Mouse (Mus musculus) right cerebral cortex, postnatal 25 days (tissue): Measurements from ENCODE around the gene Stxbp4.

Source experiments
- DNase-seq: peaks from one replicate; pipeline ENCODE4 v3.0.0; 2022

The Stxbp4 gene

GRCm38 (mm10) chr11:90649777-90650176 is 11.9 kb upstream of the Stxbp4 start:
- no peak for DNase-seq

GRCm38 (mm10) chr11:90638312-90638830 is 487 bp upstream of the Stxbp4 start:
- no peak for DNase-seq

GRCm38 (mm10) chr11:90634661-90635060 is 3.2 kb downstream of the Stxbp4 start:
- no peak for DNase-seq

- DNase-seq: no peak
Measured at GRCm38 (mm10) chr11:90632480-90632879, 5.4 kb downstream of the Stxbp4 start.

- no peak for DNase-seq
Measured at GRCm38 (mm10) chr11:90627751-90628150, 10.1 kb downstream of the Stxbp4 start.

- DNase-seq: no peak
Measured at GRCm38 (mm10) chr11:90625174-90625573, 12.7 kb downstream of the Stxbp4 start.

GRCm38 (mm10) chr11:90623477-90623876 is 14.4 kb downstream of the Stxbp4 start:
- no peak for DNase-seq

- DNase-seq: no peak
Measured at GRCm38 (mm10) chr11:90622500-90622899, 15.4 kb downstream of the Stxbp4 start.

GRCm38 (mm10) chr11:90622044-90622443 is 15.8 kb downstream of the Stxbp4 start:
- no peak for DNase-seq

GRCm38 (mm10) chr11:90616431-90616830 is 21.5 kb downstream of the Stxbp4 start:
- no peak for DNase-seq

GRCm38 (mm10) chr11:90614743-90615142 is 23.1 kb downstream of the Stxbp4 start:
- no peak for DNase-seq

- no peak for DNase-seq
Measured at GRCm38 (mm10) chr11:90612118-90612517, 25.8 kb downstream of the Stxbp4 start.

- DNase-seq: no peak
Measured at GRCm38 (mm10) chr11:90603066-90603465, 34.8 kb downstream of the Stxbp4 start.

- DNase-seq: no peak
Measured at GRCm38 (mm10) chr11:90595826-90596225, 42.1 kb downstream of the Stxbp4 start.

- DNase-seq: no peak
Measured at GRCm38 (mm10) chr11:90590996-90591395, 46.9 kb downstream of the Stxbp4 start.

- no peak for DNase-seq
Measured at GRCm38 (mm10) chr11:90586203-90586602, 51.7 kb downstream of the Stxbp4 start.

- DNase-seq: no peak
Measured at GRCm38 (mm10) chr11:90585754-90586153, 52.1 kb downstream of the Stxbp4 start.

GRCm38 (mm10) chr11:90577057-90577780 is 60.7 kb downstream of the Stxbp4 start:
- no peak for DNase-seq

- DNase-seq: no peak
Measured at GRCm38 (mm10) chr11:90576282-90576972, 61.5 kb downstream of the Stxbp4 start.

GRCm38 (mm10) chr11:90575491-90576048 is 62.3 kb downstream of the Stxbp4 start:
- DNase-seq: no peak

GRCm38 (mm10) chr11:90570646-90571259 is 67.1 kb downstream of the Stxbp4 start:
- DNase-seq: no peak

GRCm38 (mm10) chr11:90558359-90559047 is 79.4 kb downstream of the Stxbp4 start:
- no peak for DNase-seq

GRCm38 (mm10) chr11:90556517-90556916 is 81.4 kb downstream of the Stxbp4 start:
- DNase-seq: no peak
